ENCODE assay signal across 27 mouse cellular contexts in the genomic region with DNA sequence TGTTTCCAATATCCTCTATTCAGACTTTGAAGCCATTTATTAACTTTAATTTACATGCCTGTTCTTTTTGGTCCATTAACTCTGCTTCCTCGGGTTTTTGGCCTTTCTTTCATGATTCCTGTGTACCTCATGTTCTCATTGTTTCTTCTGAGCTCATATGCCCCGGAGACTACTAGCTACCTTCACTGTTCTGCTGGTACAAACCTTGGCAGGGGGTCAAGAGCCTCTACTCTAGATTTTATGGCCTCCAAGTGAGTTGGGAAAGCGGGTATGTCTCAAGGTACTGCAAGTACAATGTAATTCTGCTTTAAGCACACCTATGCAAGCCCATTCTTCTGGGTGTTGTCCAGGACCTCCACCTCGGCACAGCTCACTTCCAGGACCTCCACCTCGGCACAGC. TPM values are rescaled to one million over a fixed set of nuclear protein-coding genes. Genes with fewer than 3 reads are reported as not detected.
DNase-seq lines count a peak whose midpoint lies in the region; ATAC-seq lines count a peak whose summit lies in the region.
"Had no signal": no experiment of that assay in that cellular context is flagged by ENCODE, and none has a peak within 500 bp of the region (broad histone marks: within the 10 kb centered on the region; RNA-seq: fewer than 3 reads in every experiment).

No protein-coding gene starts in this region.

- H3K4me2 ChIP-seq in heart, embryonic 12.5 days: no peak overlapping the region
- no peak overlapping the region for H3K4me2 ChIP-seq in limb, embryonic 15.5 days
- H3K4me2 ChIP-seq: embryonic facial prominence, embryonic 13.5 days; hindbrain, embryonic 12.5 days; hindbrain, embryonic 15.5 days had no signal

- no peaks in the 10 kb centered on the region for H3K9me3 ChIP-seq in heart, embryonic 12.5 days (replicated peaks)
- no peaks in the 10 kb centered on the region for H3K9me3 ChIP-seq in limb, embryonic 15.5 days
- H3K9me3 ChIP-seq: embryonic facial prominence, embryonic 10.5 days; embryonic facial prominence, embryonic 13.5 days; heart, embryonic 10.5 days; hindbrain, embryonic 12.5 days; hindbrain, embryonic 15.5 days had no signal

- H3K36me3 ChIP-seq in heart, embryonic 12.5 days: no peaks in the 10 kb centered on the region
- H3K36me3 ChIP-seq in limb, embryonic 15.5 days: no peaks in the 10 kb centered on the region
- H3K36me3 ChIP-seq: embryonic facial prominence, embryonic 10.5 days; embryonic facial prominence, embryonic 13.5 days; heart, embryonic 10.5 days; hindbrain, embryonic 12.5 days; hindbrain, embryonic 15.5 days had no signal

- WGBS in heart, embryonic 12.5 days: 73% methylated on average over 5 of the region's 5 CpGs
- WGBS in limb, embryonic 15.5 days: 43% methylated on average over 5 of the region's 5 CpGs

- no peak overlapping the region for H3K9ac ChIP-seq in heart, embryonic 12.5 days
- H3K9ac ChIP-seq in limb, embryonic 15.5 days: no peak overlapping the region
- H3K9ac ChIP-seq: embryonic facial prominence, embryonic 13.5 days; forebrain, postnatal 0 days; hindbrain, embryonic 12.5 days; hindbrain, embryonic 15.5 days had no signal

- H3K27me3 ChIP-seq in heart, embryonic 12.5 days (replicated peaks): no peaks in the 10 kb centered on the region
- no peaks in the 10 kb centered on the region for H3K27me3 ChIP-seq in limb, embryonic 15.5 days
- H3K27me3 ChIP-seq: embryonic facial prominence, embryonic 13.5 days; hindbrain, embryonic 12.5 days; hindbrain, embryonic 15.5 days had no signal

- H3K27ac ChIP-seq in heart, embryonic 12.5 days (ENCODE audit: poor library complexity, severe bottlenecking): no peak overlapping the region
- peak overlapping the region; percentile 92 for H3K27ac ChIP-seq in brown adipose tissue, adult 24 weeks (replicated peaks; ENCODE audit: low read depth, low read length)
- H3K27ac ChIP-seq in limb, embryonic 15.5 days: no peak overlapping the region
- H3K27ac ChIP-seq: embryonic facial prominence, embryonic 10.5 days; embryonic facial prominence, embryonic 13.5 days; gastrocnemius, adult 2 months; heart, adult 2 months; heart, embryonic 10.5 days; hindbrain, embryonic 12.5 days; hindbrain, embryonic 15.5 days had no signal

- no peak for ATAC-seq in heart, embryonic 12.5 days (ENCODE audit: insufficient number of reproducible peaks, low FRiP score)
- ATAC-seq in limb, embryonic 15.5 days (ENCODE audit: insufficient number of reproducible peaks, low FRiP score, low TSS enrichment, low read depth): 0 out of 2 replicates have a peak, but pooled peaks have one; percentile 40
- ATAC-seq: CD4-positive, CD25-positive, alpha-beta regulatory T cell, adult 4 months; forebrain, embryonic 14.5 days; forebrain, postnatal 0 days; intestine, postnatal 0 days had no signal

- peak; percentile 80 for DNase-seq in heart, adult 11 months
- peak; percentile 75 for DNase-seq in adipocyte (ENCODE audit: low spot score)
- DNase-seq in lung, postnatal 10 days: no peak
- DNase-seq: adrenal gland, adult 8-10 months; cerebellum, adult 11 months; cerebellum, adult 2 months; cerebellum, postnatal 10 days; cerebellum, postnatal 36 days; embryo, embryonic 11 days; forebrain, postnatal 0 days; gastrocnemius, adult 2 months; gastrocnemius, postnatal 14 days; heart, adult 2 months had no signal

- H3K4me3 ChIP-seq in heart, embryonic 12.5 days: no peak overlapping the region
- peak overlapping the region; percentile 28 for H3K4me3 ChIP-seq in brown adipose tissue, adult 24 weeks (ENCODE audit: insufficient read depth, low read depth, low read length)
- no peak overlapping the region for H3K4me3 ChIP-seq in limb, embryonic 15.5 days
- H3K4me3 ChIP-seq: embryonic facial prominence, embryonic 10.5 days; embryonic facial prominence, embryonic 13.5 days; erythroblast, embryonic 14.5 days; gastrocnemius, adult 2 months; heart, adult 2 months; heart, embryonic 10.5 days; hindbrain, embryonic 12.5 days; hindbrain, embryonic 15.5 days had no signal

- no peaks in the 10 kb centered on the region for H3K4me1 ChIP-seq in heart, embryonic 12.5 days (replicated peaks)
- H3K4me1 ChIP-seq in brown adipose tissue, adult 24 weeks (ENCODE audit: control insufficient read depth, insufficient read depth, insufficient read length, low read length): peaks cover 2% of the 10 kb centered on the region
- 0 out of 2 replicates have a peak, but pooled peaks cover 8% of the 10 kb centered on the region for H3K4me1 ChIP-seq in limb, embryonic 15.5 days
- H3K4me1 ChIP-seq: embryonic facial prominence, embryonic 10.5 days; embryonic facial prominence, embryonic 13.5 days; heart, embryonic 10.5 days; hindbrain, embryonic 12.5 days; hindbrain, embryonic 15.5 days had no signal

RNA-seq across cellular contexts. Expression of a gene that starts 30.5 kb away (rescaled TPM):
- 8.7 and 8.8 TPM in 2 replicates for polyA plus RNA-seq in heart, embryonic 12.5 days (2016; fragmentation: Nextera tagmentation; extraction: Ambion mirVana)
- 11.3 and 15.9 TPM in 2 replicates for polyA plus RNA-seq in brown adipose tissue, adult 24 weeks (2012; ENCODE audit: insufficient read depth, insufficient read length, missing spikeins)
- 21.6 and 24.2 TPM in 2 replicates for polyA plus RNA-seq in limb, embryonic 15.5 days (2015; fragmentation: Nextera tagmentation; extraction: Ambion mirVana)
- polyA plus RNA-seq: CD4-positive, CD25-positive, alpha-beta regulatory T cell, adult 4 months had no signal

RNA-seq across cellular contexts. Expression of a gene that starts 48.2 kb away (rescaled TPM):
- polyA plus RNA-seq in heart, embryonic 12.5 days (2016; fragmentation: Nextera tagmentation; extraction: Ambion mirVana): 0.14 and 0.24 TPM in 2 replicates
- polyA plus RNA-seq in brown adipose tissue, adult 24 weeks (2012; ENCODE audit: insufficient read depth, insufficient read length, missing spikeins): 13.6 and 14.3 TPM in 2 replicates
- 0.23 TPM in 1 of 2 replicates, not detected in the other for polyA plus RNA-seq in limb, embryonic 15.5 days (2015; fragmentation: Nextera tagmentation; extraction: Ambion mirVana)
- polyA plus RNA-seq: cerebellum, adult 2 months; embryonic facial prominence, embryonic 13.5 days; erythroblast, embryonic 14.5 days; forebrain, embryonic 14.5 days; heart, embryonic 14.5 days; heart, postnatal 0 days; hindbrain, embryonic 12.5 days had no signal

Comparison
In these comparisons a context has a peak if more than half of its experiments do, and no peak if none do; other contexts are left out.
1. RNA of a gene that starts 48.2 kb away (polyA plus RNA-seq): 13.6 to 14.3 TPM in brown adipose tissue, adult 24 weeks; 0.14 to 0.24 TPM in heart, embryonic 12.5 days and 0.23 TPM in limb, embryonic 15.5 days; every median in the first group is over 10 times any median in the second.